Mouse (Mus musculus): ENCODE measurements around the gene Yipf3.

DNA sequence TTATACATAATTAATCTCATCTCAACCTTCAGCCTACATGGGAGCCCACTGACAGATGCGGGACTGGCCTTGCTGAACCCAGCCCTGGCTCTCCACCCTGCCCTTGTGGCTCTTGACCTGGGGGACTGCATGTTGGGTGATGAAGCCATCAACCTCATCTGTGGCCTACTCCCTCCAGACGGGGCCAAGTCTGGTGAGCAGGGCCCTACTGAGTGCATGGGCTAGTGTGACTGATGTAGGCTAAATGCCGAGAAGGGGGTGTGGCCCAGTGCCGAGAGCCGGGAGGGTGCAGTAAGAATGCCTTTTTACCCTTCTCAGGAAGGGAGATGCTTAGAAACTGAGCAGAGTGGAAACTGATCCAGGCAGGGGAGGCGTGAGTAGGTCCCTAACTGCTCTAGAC, 7.3 kb downstream of the Yipf3 start:
- no peak for TF ChIP-seq ZNF384 (IDR thresholded peaks at IDR 0.05; ENCODE audit: low read depth, low read length)
- no peak for TF ChIP-seq HCFC1 (IDR thresholded peaks at IDR 0.05; ENCODE audit: borderline replicate concordance, insufficient read depth, low read length)
